Mouse (Mus musculus): Measurements from ENCODE around the gene Zfp456.
"Not testable (repeated sequence)": the region's sequence is repeated elsewhere in the genome, so short reads cannot be mapped to it uniquely, and the experiment has no call there.

The Zfp456 gene

DNA sequence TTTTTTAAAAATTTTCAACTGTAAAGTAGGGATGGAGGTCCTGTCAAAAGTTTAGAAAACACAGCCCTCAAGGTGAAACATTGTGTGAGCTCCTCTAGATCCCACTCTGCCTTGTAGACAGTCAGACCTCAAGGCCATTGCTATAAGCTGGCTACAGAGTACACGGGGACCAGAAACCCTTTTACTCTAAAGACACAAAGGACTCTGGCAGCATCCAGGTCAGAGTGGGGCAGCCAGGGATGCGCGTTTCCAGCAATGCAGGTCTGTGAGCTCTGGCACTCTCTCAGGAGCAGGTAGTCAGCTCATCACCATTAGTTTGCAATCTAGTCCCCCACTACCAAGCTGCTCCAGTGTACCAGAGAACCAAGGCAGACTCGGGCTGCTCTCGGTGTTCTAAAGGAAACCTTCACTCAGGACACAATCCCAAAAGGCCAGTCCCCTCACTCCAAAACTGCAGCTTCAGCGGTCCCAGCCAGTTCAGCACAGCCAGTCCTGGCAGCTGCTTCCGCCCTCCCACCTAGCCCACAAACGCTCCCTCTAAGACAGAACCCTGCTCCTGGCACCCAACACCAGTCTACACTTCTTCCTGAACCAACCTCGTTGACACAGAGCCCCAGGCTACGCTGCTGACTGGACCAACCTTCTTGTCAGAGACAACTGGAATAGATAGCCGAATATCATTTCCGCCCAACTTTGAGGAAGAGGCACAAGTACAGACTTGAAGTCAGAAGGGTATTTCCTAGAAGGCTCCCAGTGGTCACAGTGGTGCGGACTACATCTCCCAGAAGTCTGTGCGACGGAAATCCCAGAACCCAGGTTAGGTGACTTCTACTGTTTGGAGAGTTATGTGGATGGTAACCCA, at the start of gene Zfp456, which contains the start of gene Gm28041:
Gene Zfp456, minus strand, starts transcription at position 761 of the 862 bp plus-strand sequence.
Gene Gm28041, minus strand, starts transcription at position 684 of the 862 bp plus-strand sequence.
- peak; percentile 86 to 87 for DNase-seq

DNA sequence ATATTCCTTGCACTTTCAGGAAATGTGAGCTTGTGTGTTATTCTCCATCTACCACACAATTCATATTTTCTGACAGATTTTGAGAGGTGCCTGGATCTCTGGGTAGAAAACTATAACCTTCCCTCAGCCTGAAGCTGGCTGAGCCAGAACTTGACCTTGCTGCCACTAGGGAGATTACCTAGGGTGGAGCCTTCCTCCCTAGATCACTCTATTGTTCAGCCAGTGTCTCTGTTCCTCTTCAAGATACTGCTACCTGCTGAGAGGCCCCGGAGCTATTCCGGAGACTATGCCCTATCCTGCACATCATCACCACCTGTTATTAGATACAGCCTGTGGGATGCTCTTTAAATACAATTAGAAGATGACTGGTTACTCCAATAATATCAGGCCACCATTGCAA, 46.9 kb upstream of the Zfp456 start:
- DNase-seq: not testable (repeated sequence)

DNA sequence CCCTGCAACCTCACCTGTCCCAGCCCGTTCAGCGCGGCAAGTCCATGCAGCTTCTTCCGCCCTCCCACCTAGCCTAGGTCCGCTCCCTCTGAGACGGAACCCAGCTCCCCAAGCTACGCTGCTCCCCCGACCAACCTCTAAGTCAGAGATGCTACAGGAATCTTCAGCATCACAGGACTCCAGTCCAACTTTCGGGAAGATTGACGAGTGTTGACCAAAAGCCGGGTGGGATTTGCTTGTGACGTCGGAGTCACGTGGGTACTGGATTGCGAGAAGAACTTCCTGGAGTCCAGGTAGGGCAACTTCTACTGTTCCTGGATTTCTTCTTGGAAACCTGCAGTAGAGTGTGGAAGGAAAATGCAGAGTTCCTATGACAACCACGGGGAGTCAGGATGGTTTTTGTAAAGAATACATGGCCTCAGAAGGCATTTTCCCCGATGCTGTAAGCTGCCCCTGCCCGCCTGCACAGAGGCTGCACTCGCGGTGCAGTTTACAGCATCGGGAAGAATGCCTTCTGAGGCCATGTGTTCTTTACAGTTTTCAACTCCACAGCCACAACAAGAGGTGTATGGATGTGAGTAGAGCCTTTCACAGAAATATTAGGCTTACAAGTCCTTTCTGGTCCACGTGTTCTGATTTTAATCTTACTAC, 45.7 kb upstream of the Zfp456 start, which contains the start of gene Zfp459:
Gene Zfp459, minus strand, starts transcription at position 212 of the 651 bp plus-strand sequence.
- DNase-seq: peak; percentile 67 to 70

DNA sequence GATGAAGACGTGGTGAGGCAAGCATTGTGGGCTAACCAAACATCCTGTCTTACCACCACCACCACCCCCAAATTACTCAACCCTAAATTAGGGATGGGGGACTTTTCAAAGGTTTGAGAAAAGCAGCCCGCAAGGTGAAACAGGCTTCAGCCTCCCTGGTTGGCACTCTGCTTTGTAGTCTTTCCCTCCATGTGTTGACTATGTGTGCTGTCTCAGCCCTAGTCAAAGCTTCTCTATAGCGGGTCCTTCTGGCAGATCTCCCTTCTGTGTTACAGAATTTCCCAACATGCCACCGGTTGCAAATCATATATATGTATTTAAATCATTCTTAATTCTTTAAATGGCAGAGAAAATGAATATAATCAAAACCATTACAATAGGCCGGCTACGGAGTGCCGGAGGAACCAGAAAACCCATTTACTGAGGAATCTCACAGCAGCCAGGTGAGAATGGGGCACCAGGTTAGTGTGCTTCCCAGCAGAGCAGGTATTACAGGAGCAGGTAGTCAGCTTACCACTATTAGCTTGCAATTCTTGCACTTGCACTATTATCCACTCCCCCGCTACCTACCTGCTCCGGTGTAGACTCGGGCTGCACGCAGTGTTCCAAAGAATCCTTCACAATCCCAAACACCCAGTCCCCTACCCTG, 45.1 kb upstream of the Zfp456 start:
- DNase-seq: no peak

DNA sequence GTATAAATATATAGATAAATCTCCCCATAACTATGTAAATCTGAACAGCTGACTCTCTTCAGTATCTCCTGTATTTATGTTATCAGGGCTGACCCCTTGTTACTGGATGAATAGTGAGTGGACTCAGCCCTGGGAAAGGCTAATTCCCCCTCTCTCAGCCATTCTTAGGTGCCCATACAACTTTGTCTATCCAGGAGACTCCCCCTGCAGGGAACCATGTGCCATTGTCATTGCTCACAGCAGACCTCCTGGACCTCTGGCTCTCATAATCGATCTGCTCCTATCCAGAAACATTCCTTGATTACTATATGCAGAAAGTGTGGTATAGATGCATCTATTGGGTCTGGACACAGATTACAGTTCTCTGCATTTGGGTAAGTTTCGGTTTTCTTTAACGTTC, 41.2 kb upstream of the Zfp456 start:
- no peak for DNase-seq

DNA sequence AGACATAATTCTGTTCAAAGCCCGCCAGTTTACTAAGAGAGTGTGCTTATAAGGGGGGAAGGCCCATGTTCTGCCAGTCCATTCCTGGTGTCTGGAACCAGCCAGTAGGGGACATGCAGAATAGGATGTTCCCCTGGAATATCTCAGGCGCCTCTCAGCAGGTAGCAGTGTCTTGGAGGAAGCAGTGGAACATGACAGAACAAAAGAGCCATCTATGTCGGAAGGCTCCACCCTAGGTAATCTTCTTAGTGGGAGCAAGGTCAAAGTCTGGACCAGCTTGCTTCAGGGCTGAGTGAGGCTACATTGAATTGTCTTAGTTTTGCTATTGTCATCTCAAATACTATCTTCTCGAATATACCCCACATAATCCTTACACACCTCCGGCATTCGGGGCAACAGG, 40.1 kb upstream of the Zfp456 start:
- no peak for DNase-seq

DNA sequence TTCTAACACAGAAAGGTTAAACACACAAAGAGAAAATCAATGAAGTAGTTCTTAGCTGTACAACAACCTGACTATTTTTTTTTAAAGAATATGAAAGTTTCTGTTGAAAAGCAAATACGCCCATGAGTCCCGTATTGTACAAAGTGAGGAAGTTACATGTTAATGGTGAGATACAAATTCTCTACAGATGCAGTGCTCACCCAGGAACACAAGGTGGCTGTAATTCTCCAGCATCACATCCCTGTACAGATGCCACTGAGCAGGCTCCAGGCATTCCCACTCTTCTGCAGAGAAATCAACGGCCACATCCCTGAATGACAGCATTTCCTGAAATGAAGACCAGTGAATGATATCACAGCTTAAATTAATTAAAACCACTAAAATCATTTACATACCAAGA, 38.0 kb upstream of the Zfp456 start:
- not testable (repeated sequence) for DNase-seq

DNA sequence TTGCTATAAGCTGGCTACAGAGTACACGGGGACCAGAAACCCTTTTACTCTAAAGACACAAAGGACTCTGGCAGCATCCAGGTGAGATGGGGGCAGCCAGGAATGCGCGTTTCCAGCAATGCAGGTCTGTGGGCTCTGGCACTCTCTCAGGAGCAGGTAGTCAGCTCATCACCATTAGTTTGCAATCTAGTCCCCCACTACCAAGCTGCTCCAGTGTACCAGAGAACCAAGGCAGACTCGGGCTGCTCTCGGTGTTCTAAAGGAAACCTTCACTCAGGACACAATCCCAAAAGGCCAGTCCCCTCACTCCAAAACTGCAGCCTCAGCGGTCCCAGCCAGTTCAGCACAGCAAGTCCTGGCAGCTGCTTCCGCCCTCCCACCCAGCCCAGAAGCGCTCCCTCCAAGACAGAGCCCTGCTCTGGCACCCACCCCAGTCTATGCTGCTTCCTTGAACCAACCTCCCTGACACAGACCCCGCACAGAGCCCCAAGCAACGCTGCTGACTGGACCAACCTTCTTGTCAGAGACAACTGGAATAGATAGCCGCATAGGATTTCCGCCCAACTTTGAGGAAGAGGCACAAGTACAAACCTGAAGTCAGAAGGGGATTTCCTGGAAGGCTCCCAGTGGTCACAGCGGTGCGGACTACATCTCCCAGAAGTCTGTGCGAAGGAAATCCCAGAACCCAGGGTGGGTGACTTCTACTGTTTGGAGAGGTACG, 23.7 kb upstream of the Zfp456 start, which contains the start of gene Zfp429:
Gene Zfp429, minus strand, starts transcription at position 637 of the 721 bp plus-strand sequence.
- DNase-seq: peak; percentile 81 to 84

DNA sequence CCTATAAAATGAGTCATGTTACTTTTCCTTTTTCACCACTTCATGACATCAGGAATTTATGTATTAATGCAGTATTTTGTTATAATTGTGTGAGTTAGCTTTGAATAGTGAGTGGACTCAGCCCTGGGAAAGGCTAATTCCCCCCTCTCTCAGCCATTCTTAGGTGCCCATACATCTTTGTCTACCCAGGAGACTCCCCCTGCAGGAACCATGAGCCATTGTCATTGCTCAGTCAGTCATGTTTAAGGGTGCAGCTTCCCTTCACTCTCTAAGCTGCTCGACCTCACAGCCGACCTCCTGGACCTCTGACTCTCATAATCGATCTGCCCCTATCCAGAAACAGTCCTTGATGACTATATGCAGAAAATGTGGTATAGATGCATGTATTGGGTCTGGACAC, 645 bp upstream of the Zfp456 start:
- not testable (repeated sequence) for DNase-seq

DNA sequence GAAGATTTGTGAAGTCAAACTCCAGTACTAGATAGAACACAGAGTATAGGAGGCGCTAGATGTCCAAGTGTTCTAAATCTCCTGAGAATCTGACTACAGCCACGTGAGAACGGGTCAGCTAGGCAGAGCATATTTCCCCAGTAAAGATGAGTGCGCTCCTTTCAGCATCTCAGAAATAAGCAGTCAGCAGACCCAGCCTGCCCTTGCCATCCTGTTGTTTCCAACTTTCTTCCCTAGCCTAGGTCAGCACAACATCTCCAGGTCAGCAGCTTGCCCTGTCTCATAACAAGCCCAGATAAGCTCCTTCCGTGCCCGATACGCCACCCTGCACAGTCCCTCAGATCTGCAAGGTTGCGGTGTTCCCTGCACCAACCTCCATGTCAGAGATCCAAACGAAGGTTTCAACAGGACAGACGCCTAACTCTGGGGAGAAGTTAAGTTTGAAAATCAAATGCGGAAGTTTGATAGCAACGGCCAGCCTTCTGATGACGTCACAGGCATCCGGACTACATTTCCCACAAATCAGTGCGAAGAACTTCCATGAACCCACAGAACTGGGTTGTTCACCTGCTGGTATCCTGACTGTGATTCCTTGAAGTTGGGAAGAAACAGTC, 15.4 kb downstream of the Zfp456 start, which contains the start of the genes Gm28044 and Zfp953:
Gene Gm28044, minus strand, starts transcription at position 406 of the 614 bp plus-strand sequence.
Gene Zfp953, minus strand, starts transcription at position 475 of the 614 bp plus-strand sequence.
- DNase-seq: peak; percentile 93 to 94

DNA sequence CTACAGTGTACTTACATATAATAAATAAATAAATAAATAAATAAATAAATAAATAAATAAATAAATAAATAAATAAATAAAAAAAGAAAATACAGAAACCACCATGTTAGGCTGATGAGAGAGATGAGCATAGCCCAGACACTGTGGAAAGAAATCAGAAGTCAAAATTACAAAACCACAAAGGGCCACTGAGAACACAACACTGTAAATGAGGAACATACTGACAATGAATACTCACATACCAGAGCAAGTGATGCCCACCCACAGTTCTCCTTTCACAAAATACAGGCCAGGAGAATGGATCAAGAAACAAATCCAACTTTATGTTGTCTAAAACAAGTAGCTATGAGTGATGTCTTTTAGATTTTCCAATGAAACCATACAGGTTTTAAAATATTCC, 23.8 kb downstream of the Zfp456 start:
- DNase-seq: no peak

DNA sequence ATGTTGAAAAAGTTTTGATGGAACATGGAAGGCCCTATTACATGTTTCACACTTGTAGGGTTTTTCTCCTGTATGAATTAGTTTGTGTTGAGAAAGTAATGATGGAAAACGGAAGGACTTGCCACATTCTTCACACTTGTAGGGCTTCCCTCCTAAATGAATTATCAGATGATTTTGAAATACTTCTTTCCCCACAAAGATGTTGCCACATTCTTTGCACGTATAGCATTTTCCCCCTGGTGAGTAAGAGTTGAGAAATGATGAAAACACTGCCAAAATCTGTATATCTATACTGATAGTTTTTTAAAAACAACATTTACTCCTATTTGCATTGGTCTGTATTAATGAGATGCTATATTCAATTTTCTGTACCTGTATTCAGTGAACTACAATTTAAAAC, 32.2 kb downstream of the Zfp456 start:
- no peak for DNase-seq

DNA sequence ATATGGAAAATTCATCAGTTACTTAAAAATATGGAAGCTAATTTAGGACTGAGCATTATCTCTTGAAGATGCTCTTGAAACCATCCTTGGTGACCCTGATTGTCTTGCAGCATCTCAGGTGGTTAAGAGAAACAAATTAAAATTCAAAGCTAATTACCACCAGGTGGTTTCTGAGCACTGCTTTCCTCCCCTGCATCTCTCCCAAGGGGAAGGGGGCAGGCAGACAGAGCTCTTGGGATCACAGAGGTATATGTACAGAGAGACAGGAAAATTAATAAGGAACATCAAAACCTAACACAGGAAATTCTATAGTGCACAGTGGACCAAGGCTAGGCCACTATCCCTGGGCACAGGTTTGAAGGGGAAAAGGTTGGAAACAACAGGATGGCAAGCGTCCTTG, 42.7 kb downstream of the Zfp456 start:
- DNase-seq: no peak

DNA sequence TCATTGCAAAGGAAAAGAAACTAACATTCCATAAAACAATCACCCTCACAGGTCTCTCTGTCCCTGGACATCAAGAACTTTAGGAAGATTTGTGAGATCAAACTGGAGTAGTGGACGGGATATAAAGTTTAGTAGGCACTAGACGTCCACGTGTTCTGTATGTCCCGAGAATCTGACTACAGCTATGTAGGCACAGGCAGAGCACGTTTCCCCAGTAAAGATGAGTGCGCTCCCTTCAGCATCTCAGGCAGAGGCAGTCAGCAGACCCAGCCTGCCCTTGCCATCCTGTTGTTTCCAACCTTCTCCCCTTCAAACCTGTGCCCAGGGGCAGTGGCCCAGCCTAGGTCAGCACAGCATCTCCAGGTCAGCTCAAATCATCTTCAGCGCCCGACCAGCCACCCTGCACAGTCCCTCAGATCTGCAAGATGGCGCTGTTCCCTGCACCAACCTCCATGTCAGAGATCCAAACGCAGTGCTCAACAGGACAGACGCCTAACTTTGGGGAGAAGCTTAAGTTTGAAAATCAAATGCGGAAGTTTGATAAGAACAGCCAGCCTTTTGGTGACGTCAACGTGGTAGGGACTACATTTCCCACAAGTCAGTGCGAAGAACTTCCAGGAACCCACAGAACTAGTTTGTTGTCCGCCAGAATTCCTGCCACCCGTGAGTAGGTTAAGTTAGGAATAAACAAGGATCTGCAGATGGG, 43.4 kb downstream of the Zfp456 start, which contains the start of gene Zfp595:
Gene Zfp595, minus strand, starts transcription at position 552 of the 706 bp plus-strand sequence.
- peak; percentile 91 to 93 for DNase-seq

Measured in lung, adult 18-20 months (tissue).